Mouse (Mus musculus) activated CD4-positive, CD25-positive, alpha-beta regulatory T cell, adult 4 months (primary cell): Measurements from ENCODE around the gene Slc35g3. TPM values are rescaled to one million over a fixed set of nuclear protein-coding genes. Genes with fewer than 3 reads are reported as not detected.

Experiments
- ATAC-seq: one replicate; pipeline ENCODE4 v1.8.0; 2017
- polyA plus RNA-seq, 2 experiments: library from polyadenylated mRNA; unstranded; fragments of 100-300 nt; shearing (Covaris generic); gene quantifications; one replicate each; pipeline ENCODE4 v1.2.1; 2017

Slc35g3 gene
- not detected for polyA plus RNA-seq

DNA sequence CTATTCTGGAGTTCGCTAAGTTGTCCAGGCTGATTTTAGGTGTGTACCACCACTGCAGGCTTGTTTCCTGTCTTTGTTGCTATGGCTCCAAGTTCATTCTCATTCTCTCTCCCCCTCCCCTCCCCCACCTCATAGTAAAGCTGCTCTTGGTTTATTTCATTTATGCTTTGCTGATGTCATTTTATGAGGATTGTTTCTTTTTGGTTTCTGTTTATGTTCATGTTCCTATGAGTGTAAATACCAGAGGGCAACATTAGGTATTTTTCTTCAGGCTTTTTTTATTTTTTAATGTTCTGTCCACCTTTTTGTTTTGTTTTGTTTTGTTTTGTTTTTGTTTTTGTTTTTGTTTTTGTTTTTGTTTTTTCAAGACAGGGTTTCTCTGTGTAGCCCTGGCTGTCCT is at the start of gene Slc35g3:
Gene Slc35g3 (minus strand): TSS at position 101 of the 400 bp plus-strand sequence.
- ATAC-seq: no peak

DNA sequence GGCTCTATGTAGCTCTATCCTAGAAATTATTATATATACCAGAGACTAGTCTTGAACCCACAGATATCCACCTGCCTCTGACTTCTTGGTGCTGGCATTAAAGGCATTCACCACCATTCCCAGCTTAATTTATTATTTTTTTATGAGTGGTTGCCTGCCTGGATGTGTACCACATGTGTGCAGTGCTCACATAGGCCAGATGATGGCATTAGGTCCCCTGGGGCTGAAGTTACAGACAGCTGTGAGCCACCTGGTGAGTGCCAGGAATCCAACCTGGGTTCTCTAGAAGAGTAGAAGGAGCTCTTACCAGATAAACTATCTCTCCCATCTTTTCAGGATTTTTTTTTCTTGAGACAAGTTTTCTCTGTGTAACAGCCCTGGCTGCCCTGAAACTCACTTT is 48.5 kb upstream of the Slc35g3 start:
- no peak for ATAC-seq

DNA sequence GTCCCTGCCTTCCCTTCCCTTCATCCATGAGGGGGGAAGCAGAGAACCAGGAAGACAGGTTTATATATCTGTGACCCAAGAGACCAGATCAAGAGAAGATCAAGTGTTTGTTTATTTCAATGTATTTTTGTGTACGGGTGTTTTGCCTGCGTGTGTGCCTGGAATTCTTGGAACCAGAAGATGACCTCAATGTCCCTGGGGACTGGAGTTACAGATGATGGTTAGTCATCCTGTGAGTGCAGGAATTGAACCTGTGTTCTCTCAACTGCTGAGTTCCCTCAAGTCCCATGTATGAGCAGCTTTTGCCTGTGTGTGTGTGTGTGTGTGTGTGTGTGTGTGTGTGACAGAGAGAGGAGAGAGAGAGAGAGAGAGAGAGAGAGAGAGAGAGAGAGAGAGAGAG is 45.9 kb upstream of the Slc35g3 start:
- ATAC-seq: no peak

DNA sequence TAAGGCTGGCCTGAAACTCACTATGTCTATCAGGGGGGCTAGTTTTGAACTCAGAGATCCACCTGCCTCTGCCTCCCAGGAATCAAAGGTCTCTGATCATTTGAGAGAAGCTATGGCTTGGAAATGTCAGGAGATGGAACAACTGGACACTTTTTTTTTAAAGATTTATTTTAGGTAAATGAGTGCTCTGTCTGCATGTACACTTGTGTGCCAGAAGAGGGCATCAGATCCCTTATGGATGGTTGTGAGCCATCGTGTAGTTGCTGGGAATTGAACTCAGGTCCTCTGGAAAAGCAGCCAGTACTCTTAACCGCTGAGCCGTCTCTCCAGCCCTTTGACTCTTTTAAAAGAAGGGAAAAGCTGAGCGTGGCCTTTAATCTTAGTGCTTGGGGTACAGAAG is 44.6 kb upstream of the Slc35g3 start:
- ATAC-seq: no peak

DNA sequence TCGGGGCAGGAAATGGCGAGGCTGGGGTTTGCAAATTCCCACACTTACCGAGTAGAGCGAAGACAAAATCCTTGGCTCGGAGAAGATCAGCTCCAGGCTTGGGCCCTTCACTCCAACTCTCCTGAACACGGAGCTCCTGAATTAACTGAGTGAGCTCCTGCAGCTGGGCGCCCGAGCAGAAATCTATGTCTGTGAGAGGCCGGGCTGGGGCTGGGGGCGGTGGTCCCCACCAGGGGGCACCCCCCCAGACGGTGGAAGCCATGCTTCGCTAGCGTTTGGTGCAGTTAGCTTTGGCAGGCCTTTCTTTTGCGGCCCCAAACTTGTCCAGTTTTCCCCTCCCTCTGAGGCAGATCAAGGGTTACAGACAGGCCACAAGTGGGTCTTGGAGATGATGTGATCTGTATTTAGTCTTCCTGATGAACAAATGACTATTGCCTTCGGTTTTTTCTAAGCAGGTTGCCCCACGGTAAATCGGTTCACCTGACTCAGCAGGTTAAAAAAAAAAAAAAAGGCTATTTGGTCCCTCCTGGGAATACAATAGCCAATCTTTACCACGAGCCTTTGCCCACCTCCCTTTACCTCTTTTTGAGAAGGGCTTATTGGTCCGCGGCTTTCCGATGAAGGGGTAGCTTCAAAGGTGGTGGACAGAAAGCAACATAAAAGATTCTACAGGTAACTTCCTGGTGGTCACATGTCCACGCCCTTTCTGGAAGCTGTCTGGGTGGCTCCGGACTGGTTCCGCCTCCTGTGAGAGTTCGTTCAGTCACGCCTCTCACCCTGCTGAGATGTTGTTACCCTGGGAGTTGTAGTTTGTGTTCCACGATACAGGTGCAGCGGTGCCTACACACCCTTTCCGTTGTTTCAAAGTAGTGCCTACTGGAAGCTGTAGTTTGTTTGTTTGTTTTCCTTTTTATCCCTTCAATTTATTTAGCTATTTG is 43.5 kb upstream of the Slc35g3 start, which contains the start of gene Tmem102:
Gene Tmem102 (minus strand): TSS at position 653 of the 938 bp plus-strand sequence.
- no peak for ATAC-seq

DNA sequence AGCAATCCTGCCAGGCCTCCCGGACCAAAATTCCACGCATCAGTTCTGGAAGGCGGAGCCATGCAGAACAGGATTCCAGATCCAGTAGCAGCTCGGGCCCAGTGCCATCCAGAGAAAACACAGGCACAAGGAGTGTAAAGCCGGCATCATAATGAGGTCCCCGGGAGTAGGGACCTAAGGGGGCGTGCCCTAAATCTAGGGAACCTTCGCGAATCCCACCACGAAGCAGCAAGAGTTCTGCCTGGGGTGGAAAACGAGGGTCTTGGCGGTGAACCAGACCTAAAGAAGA is 42.8 kb upstream of the Slc35g3 start:
- no peak for ATAC-seq

DNA sequence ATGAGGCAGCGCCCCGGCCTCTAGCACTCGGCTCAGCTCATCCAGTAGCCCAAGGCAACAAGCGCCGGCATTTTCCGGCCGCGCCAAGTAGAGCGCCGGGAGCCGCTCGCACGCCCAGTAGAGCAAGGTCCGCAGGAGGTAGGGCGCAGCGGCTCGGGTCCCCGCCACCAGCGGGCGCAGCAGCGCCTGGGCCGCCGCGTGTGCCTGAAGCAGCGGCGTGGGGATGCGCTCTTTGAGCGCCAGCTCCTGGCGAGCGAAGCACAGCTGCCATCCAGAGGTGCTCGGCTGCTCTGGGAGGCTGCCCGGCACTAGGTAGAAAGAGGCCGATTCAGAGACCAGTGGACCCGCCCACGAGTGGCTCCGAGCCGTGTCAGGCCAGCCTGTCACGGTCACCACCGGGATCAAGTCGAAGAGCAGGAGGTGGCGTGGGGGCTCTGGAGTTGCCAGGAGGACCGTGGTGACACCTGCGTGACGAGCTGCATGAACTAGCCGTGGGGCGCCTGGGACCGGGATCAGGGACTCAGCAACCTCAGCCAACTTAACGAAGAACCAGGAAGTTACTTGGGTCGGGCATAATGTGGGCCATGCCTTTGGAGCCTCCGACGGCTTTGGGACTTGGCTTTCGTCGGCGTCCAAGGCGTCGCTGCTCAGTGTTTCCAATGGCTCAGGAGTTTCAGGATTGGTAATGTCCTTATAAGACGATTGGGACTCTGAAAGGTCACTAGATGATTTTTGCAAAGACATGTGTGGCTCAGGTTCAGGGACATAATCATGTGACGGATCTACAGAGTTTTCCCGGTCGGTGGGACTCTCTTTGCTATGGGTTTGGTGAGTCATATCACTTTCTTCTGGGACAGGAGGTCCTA is 42.3 kb upstream of the Slc35g3 start:
- ATAC-seq: peak; percentile 62

DNA sequence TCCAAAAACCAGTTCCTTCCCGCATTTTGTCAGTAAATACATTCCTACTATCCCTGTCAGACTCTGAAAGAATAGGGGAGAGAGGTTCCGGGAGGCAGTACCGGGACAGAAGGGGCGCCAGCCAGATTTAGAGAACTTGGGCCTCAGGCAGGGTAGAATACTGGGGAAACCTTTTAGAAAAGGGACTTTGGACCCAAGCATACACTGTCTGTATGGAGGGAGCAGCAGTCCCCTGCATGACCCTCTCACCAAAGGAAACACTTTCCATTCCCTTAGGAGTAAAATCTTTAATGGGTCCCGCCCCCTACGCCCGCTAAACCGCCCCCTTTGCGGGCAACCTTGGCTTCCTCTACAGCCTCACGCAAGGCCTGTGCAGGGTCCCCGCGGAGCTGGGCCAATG is 41.6 kb upstream of the Slc35g3 start:
- no peak for ATAC-seq

DNA sequence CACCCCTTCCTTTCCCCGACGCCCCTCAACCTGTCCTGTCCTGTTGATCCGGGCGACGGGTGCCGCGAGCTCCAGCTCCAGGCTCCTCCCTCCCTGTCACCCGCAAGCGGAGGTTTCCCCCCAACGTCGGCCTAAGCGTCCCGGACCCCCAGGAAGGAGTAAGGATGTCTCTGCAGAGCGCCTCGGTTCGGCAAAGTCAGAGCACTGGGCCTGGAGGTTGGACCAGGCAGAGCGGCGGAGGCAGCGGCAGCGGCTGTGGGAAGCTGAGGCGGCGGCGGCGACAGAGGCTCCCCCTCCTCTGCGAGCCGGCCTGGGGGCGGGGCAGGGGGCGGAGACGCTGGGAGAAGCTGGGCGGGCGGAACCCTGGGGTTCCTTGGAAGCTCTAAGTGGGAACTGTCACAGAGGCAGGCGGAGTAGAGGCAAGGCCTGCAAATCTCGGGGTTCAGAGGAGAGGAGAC is 40.9 kb upstream of the Slc35g3 start:
- ATAC-seq: peak; percentile 32

DNA sequence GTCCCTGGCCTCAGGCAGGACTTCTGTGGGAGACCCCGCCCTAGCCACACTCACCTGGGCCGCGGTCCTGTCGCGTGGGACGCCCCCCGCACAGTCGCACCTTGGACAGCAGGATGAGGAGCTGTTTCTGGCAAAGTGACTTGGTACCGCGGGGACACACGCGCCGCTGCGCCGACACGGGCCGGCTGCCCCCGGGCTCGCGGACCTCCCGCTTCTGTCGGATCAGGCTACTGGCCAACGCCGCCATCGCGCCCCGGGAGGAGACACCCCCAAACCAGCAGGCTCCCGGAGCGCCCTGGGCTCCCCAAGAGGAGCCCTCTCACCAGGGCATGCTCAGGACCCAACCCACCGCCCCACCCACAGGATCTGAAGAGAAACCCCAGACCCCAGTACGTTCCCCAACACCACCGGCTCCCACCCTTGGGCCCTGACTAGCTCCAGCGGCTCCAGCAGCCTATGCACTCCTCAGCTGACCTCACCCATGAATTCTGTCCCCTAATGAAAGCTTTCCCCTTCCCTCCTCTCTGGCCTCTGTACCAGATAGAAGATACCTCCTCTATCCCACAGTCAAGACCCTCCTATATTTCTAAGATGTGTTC is 39.7 kb upstream of the Slc35g3 start, which contains the start of gene Fgf11:
Gene Fgf11 (minus strand): TSS at position 479 of the 599 bp plus-strand sequence.
- no peak for ATAC-seq

DNA sequence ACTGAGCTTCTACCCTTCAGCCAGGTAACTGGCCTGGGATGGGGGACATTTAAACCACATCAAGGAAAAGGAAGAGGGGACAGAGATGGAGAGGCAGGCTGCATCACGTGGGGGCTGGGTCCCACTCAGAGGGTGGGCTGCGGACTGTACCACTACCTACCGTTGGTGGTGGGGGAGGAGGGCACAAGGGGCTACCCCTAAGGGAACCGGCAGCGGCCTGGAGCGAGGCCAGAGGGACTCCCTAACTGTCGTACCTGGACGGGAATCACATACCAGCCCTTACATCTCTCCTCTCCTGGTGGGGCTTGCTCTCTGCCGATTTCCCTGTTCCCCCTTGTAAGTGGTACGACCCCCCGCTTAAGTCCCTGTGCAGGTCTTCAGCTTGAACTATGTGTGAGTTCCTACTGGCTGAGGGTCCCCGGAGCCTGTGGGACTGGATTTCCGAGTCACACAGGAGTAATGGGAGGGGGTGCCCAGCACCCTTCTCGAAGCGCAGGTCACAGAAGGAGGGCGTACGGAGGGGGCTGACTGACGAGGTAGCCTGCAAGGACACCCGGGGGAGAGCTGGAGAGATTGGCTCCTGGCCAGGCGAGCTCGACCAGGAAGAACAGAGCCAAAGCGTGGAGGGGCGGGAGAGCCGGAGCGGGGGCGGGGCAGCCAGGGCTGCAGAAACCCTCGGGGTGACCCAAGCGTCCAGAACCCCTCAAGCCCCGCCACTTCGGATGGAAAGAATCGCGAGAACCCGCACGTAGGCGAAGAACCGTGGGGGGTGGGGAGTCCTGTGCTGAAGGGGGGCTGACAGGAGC is 38.8 kb upstream of the Slc35g3 start:
- ATAC-seq: no peak

DNA sequence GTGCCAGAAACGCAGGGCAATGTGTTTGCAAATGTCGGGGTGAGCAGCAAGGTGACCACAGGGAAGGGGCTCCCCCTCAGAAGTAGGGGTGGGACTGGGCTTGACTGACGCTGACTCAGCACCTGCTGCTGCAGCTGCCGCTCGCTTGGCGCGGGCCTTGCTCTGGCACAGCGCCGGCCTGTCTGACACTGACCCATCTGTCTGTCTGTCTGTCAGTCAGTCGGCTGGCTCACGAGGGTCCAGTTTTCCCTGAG is 38.3 kb upstream of the Slc35g3 start:
- no peak for ATAC-seq

DNA sequence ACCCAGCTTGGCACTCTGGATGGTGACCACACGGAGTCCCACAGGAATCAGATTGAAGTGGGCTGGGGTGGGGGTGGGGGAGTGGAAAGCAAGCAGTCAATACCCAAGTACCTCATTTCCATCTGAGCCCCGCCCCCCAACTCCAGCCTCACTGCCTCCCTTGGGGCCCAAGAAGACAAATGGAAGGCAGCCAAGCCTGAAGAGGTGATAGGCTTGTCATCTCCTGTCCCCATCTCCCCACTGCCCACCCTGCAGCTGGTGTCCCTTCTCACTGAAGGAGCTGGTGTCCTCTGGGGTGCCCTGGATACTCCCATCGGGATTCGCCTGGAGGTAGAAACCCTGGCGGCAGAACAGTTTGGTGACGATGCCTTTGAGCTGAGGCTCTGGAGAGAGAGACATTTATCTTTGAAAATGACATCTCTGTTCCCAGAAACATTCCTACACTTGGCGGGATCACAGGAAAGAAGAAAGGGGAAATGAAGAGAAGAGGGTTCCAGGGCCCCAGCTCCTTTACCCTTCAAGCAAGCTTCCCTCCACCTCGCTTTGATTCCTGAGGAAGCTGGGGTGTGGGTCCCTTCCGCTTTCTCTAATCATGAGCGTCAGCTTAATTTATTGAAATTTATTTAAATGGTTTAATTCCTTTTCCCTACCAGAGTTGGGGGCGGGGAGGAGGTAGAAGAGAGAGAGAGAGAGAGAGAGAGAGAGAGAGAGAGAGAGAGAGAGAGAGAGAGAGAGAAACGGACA is 37.8 kb upstream of the Slc35g3 start:
- ATAC-seq: no peak

DNA sequence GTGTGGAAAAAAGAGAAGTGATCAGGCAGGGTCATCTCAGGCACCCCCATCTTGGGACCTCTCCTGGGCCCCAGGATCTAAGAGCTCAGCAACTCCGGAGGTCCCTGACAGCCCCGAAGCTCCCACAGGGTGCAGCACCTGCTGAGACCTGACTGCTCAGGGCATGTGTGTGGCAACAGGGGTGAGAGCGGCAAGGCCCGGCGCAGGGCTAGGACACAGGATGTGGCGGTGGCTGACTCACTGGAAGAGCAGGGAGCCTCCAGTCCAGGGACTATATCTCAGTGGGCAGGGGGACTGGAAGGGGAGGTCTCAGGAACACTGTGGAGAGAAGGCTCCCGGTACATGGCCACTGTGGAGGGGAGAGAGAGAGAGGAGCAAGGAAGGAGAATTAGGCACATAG is 36.2 kb upstream of the Slc35g3 start:
- no peak for ATAC-seq

DNA sequence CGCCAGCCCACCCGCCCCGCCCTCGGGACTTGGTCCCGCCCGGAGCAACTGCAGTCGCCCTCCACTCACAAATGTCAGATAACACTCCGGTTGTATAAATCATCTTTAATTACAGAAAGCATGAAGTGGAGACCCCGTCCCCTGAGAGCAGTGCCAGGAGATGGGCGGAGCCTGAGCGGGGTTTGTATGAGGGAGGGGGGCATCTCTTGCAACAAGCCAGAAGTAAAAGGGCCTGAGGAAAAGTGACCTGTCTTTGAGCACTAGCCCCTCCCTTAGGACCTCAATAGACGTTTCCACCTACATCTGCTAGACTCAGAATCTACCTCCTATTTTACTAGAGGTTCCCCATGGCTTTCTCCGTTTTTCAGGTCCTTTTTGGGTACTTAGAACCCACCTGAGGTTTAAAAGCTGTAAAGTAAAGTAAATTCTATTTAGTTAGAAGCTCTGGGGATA is 34.2 kb upstream of the Slc35g3 start:
- no peak for ATAC-seq

DNA sequence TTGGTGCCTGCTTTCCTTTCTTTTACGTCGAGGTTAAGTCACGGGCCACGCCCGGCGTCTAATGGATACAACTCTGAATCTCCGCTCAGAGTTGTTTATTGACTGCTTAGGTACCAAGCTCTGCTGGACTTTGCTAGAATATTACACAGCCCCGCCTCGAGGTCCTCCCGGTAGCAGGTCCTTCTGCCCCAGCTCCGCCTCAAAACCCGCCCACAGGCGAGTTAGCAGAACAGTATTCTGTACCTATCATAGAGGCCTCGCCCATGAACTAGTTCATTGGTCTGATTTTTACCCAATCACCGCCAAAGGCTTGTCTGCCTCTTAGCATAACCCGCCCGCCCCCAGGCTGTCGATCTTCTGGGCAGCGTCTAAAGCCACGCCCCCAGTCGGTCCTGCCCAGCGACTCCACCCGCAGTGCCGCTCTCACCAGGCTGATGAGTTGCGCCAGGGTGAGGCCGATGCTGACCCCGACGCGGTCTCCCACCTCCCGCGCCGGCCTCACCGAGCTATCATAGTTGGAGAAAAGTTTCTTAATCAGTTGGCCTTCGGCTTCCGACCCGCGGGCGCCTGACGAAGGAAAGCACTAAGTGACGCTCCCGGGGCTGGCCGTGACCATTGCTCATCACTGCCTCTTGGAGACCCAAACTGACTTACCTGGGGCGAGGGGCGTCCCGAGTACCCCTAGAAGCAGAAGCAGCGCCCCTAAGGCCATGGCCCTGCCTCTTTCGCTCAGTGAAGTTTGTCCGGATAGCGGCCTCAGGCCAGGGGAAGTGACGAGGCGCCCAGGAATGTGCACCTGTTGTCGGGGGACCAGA is 33.6 kb upstream of the Slc35g3 start, which contains the start of gene Chrnb1:
Gene Chrnb1 (minus strand): TSS at position 776 of the 815 bp plus-strand sequence.
- peak; percentile 100 for ATAC-seq

DNA sequence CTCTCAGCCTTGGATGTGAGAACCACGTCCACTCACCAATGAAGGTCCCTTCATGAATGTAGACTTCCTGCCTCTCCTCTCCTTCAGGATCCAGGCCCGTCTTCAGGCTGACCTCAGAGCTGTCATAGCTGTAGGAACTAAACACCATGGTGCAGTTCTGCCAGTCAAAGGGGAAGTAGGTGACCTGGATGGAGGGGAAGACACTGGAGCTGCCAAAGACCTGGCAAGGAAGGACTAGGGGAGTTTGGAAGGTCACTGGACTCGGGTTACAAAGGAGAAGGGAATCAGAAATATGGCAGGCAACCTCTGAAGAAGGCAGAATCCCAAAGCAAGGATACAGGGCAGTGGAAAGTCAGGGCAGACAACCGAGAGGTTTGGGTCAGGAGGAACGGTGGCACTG is 31.7 kb upstream of the Slc35g3 start:
- no peak for ATAC-seq

DNA sequence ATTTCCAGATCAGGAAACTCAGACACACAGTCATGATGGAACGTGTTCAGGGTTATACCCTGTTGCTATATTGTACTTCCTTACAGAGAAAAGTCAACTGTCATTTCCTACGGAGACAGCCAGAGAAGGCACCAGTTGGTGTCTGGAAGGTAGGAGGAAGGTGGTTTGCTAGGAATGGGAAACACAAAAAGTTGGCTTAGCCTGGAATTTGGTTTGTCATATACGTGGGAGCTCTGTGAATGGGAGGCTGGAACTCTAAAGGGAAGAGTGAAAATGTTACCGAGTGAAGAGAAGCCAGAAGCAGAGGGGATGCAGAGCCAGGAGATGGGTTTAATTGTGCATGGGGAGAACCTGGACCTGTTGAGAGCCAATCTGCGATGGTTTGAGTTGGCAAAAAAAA is 29.7 kb upstream of the Slc35g3 start:
- no peak for ATAC-seq

DNA sequence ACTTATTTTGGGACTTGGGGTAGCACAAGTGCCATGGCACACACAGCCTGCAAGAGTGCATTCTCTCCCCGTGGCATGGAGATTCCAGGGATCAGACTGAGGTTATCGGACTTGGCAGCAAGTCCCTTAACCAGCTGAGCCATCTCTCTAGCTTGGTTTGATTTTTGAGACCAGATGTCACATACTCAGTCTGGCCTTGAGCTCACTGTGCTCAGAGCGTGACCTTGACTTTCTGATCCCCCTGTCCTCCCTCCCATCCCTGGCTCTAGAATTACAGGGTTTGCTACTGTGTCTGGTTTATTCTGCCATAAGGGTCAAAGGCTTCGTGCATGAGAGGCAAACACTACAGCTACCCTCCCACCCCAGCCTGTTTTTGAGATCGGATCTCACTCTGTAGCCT is 27.7 kb upstream of the Slc35g3 start:
- no peak for ATAC-seq

DNA sequence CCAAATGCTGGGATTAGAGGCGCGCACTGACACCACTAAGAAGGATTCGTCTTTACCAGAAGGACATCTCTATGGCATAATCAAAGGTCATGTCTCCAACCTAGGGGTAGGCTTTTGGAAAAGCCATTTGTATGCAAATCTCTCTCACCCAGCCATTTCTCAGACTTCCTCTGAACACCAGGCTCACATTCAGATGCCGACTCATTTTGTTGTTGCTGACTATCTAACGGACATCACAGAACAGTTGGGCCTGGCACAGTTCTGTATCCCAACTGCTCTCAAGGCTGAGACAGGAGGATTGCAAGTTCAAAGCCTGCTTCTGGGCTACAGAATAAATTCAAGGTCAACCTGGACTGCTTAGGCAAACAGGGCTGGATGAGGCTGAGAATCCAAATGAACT is 25.5 kb upstream of the Slc35g3 start:
- ATAC-seq: no peak

DNA sequence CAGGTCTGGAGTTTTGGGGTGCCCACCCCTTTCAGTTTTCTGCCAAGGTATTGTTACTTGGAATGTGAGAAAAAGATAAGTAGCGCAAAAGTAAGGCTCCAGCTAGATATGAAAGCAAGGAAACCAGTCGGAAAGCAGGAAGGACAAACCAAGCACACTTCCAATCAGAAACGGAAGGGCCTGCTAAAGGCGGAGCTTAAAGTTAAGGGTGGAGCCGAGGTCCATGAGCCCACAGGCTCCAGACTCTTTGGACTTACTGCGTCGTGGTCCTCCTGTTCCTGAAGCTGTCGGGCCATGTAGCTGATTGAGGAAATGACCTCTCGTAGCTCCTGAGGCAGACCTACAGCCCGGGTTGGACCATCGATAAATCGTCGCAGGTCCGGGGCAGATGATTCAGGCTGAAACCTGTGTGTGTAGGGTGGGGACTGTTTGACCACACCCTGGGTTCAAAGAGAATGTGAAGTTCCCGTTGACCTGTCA is 23.1 kb upstream of the Slc35g3 start:
- ATAC-seq: no peak
